ENCODE assay signal across 19 mouse cellular contexts in genomic region chr3:153537435-153537834, GRCm38 (mm10).
"Had no signal": no experiment of that assay in that cellular context is flagged by ENCODE, and none has a peak within 500 bp of the region (broad histone marks: within the 10 kb centered on the region; RNA-seq: fewer than 3 reads in every experiment).

No protein-coding gene starts in this region.

- H3K4me3 ChIP-seq: intestine, embryonic 15.5 days; kidney, embryonic 15.5 days; limb, embryonic 10.5 days; limb, embryonic 13.5 days had no signal

- H3K27me3 ChIP-seq: intestine, embryonic 15.5 days; kidney, embryonic 15.5 days; limb, embryonic 13.5 days had no signal

- H3K27ac ChIP-seq: intestine, embryonic 15.5 days; kidney, embryonic 15.5 days; limb, embryonic 13.5 days; stomach, postnatal 0 days had no signal

- H3K9me3 ChIP-seq: intestine, embryonic 15.5 days; kidney, embryonic 15.5 days; limb, embryonic 10.5 days; limb, embryonic 13.5 days had no signal

- ATAC-seq: intestine, embryonic 15.5 days had no signal

- H3K4me1 ChIP-seq: intestine, embryonic 15.5 days; kidney, embryonic 15.5 days had no signal

- H3K4me2 ChIP-seq: intestine, embryonic 15.5 days; kidney, embryonic 15.5 days; limb, embryonic 13.5 days; midbrain, embryonic 11.5 days had no signal

- H3K36me3 ChIP-seq: intestine, embryonic 15.5 days; kidney, embryonic 15.5 days; limb, embryonic 13.5 days had no signal

- DNase-seq: kidney, adult 11 months; kidney, adult 8-10 months; kidney, postnatal 10 days; kidney, postnatal 36 days; lung, adult 18-20 months; lung, postnatal 4 days; midbrain, embryonic 14.5 days; right cerebral cortex, adult 18-20 months; right cerebral cortex, postnatal 14 days; right cerebral cortex, postnatal 4 days; thymus, adult 2 months; thymus, postnatal 14 days; thymus, postnatal 4 days had no signal

- H3K9ac ChIP-seq: intestine, embryonic 15.5 days; kidney, embryonic 15.5 days; limb, embryonic 13.5 days had no signal
